Mouse (Mus musculus): ENCODE results near the gene Iffo2. TPM values are rescaled to one million over a fixed set of nuclear protein-coding genes. Genes with fewer than 3 reads are reported as not detected.

Iffo2 gene
- total and polyA plus RNA-seq, 3 experiments, result 0.38 to 3.0 (median 0.60) TPM

GRCm38 (mm10) chr4:139594062-139594461 lies 63.7 kb downstream of the Iffo2 start:
- dilution Hi-C loops (cut with MboI; ENCODE audit: extremely low pct_ligation_motif_present, extremely low pct_unique_long_range_greater_than_20kb, low sequenced_read_pairs), result no loop called here

DNA sequence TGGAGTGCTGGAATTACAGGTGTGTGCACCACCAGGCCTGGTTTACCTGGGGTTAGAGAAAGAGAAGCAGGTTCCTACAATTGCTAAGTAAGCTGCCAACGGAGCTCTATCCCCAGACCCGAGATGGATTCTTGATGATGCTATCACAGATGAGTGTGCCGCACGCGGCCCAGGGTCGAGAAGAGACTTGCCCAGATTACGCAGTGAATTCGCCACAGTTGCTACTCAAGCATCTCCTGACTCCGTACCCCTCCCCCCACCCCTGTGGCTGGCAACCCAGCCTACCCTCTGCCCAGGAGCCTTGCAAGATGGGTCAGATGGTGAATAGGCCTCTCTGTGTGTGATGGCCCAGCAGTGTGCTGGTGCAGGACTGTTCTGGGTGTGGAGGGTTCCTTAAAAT lies 66.4 kb downstream of the Iffo2 start:
- no peak overlapping the region for H3K9ac ChIP-seq (ENCODE audit: insufficient read depth, low read depth)
- in situ Hi-C loops (cut with MboI; ENCODE audit: low pct_ligation_motif_present, low pct_unique_long_range_greater_than_20kb, low sequenced_read_pairs) (no loop called here), dilution Hi-C loops (cut with MboI; ENCODE audit: extremely low pct_ligation_motif_present, extremely low pct_unique_long_range_greater_than_20kb, low sequenced_read_pairs) (no loop called here)
- H3K4me1 ChIP-seq (ENCODE audit: control insufficient read depth in 1 of 2, insufficient read depth in 2 of 2), result peaks cover 13 to 26% of the 10 kb centered on the region in 2 experiments
- peaks cover 11% of the 10 kb centered on the region for H3K27me3 ChIP-seq (replicated peaks)
- H3K4me3 ChIP-seq (replicated peaks in 1 of 3; ENCODE audit: low read depth in 2 of 3, low read length in 2 of 3, poor library complexity in 1 of 3), result no peak overlapping the region
- no peaks in the 10 kb centered on the region for H3K36me3 ChIP-seq (replicated peaks in 1 of 2; ENCODE audit: control insufficient read depth in 1 of 2, insufficient read depth in 1 of 2, low read length in 1 of 2)
- no peak overlapping the region for H3K27ac ChIP-seq (ENCODE audit: insufficient read depth, low read depth)
- no peaks in the 10 kb centered on the region for H3K79me2 ChIP-seq (replicated peaks; ENCODE audit: control insufficient read depth, extremely low read depth, insufficient read depth, poor library complexity, severe bottlenecking)
- peaks cover 7% of the 10 kb centered on the region for H3K9me3 ChIP-seq (replicated peaks; ENCODE audit: low read length)
- DNase-seq (ENCODE audit: extremely low read depth), result no peak
- TF ChIP-seq KAT2A (IDR thresholded peaks at IDR 0.05; ENCODE audit: insufficient replicate concordance, low read length), result no peak
- no peak for TF ChIP-seq USF1 (IDR thresholded peaks at IDR 0.05; ENCODE audit: low read depth, low read length)
- no peak for TF ChIP-seq EP300 (IDR thresholded peaks at IDR 0.05; ENCODE audit: low read length)
- no peak overlapping the region for H3K4me2 ChIP-seq (ENCODE audit: insufficient read depth, low read depth, poor library complexity, severe bottlenecking)

More at GRCm38 (mm10) chr4:139594062-139594461, 63.7 kb downstream of the Iffo2 start:
- H3K4me3 ChIP-seq (replicated peaks in 1 of 3; ENCODE audit: low read depth in 2 of 3, low read length in 2 of 3, poor library complexity in 1 of 3), result no peak overlapping the region
- TF ChIP-seq USF1 (IDR thresholded peaks at IDR 0.05; ENCODE audit: low read depth, low read length) (no peak), CTCF (conservative IDR thresholded peaks at IDR 0.05 in 1 of 2, IDR thresholded peaks at IDR 0.05 in 1 of 2; ENCODE audit: low read depth in 2 of 2, low read length in 2 of 2) (peak in 1 of 2 experiments; percentile 28; a peak in 2 of 4 replicates), JUND (conservative IDR thresholded peaks at IDR 0.05; ENCODE audit: low read depth, low read length) (no peak), GABPA (IDR thresholded peaks at IDR 0.05; ENCODE audit: insufficient replicate concordance, low read depth, low read length) (no peak), ETS1 (conservative IDR thresholded peaks at IDR 0.05; ENCODE audit: low read depth, low read length) (no peak), MAX (IDR thresholded peaks at IDR 0.05; ENCODE audit: low read length) (no peak), MYC (IDR thresholded peaks at IDR 0.05; ENCODE audit: low read depth, low read length) (no peak), ZKSCAN1 (IDR thresholded peaks at IDR 0.05; ENCODE audit: borderline replicate concordance, low read depth, low read length) (no peak), EP300 (IDR thresholded peaks at IDR 0.05; ENCODE audit: low read length) (no peak), BHLHE40 (IDR thresholded peaks at IDR 0.05; ENCODE audit: low read depth, low read length) (no peak), CHD2 (IDR thresholded peaks at IDR 0.05; ENCODE audit: low read length) (no peak), MAZ (IDR thresholded peaks at IDR 0.05; ENCODE audit: low read depth, low read length) (no peak), PAX5 (IDR thresholded peaks at IDR 0.05; ENCODE audit: low read length) (no peak), SMC3 (IDR thresholded peaks at IDR 0.05; ENCODE audit: low read depth, low read length) (peak; percentile 9), TBP (conservative IDR thresholded peaks at IDR 0.05; ENCODE audit: low read depth, low read length) (no peak), CHD1 (IDR thresholded peaks at IDR 0.05; ENCODE audit: low read depth, low read length) (no peak), IRF4 (IDR thresholded peaks at IDR 0.05; ENCODE audit: low read depth, low read length) (no peak)
- peaks cover 20% of the 10 kb centered on the region for H3K27me3 ChIP-seq (replicated peaks)
- H3K4me1 ChIP-seq (ENCODE audit: control insufficient read depth in 1 of 2, insufficient read depth in 2 of 2), result peaks cover 11 to 19% of the 10 kb centered on the region in 2 experiments
- H3K27ac ChIP-seq (ENCODE audit: insufficient read depth, low read depth), result no peak overlapping the region
- no peaks in the 10 kb centered on the region for H3K79me2 ChIP-seq (replicated peaks; ENCODE audit: control insufficient read depth, extremely low read depth, insufficient read depth, poor library complexity, severe bottlenecking)
- peaks cover 7% of the 10 kb centered on the region for H3K9me3 ChIP-seq (replicated peaks; ENCODE audit: low read length)
- H3K36me3 ChIP-seq (replicated peaks in 1 of 2; ENCODE audit: control insufficient read depth in 1 of 2, insufficient read depth in 1 of 2, low read length in 1 of 2), result no peaks in the 10 kb centered on the region
- no peak overlapping the region for H3K9ac ChIP-seq (ENCODE audit: insufficient read depth, low read depth)
- in situ Hi-C loops (cut with MboI; ENCODE audit: low pct_ligation_motif_present, low pct_unique_long_range_greater_than_20kb, low sequenced_read_pairs), result no loop called here
- DNase-seq (ENCODE audit: extremely low read depth), result no peak
- no peak overlapping the region for H3K4me2 ChIP-seq (ENCODE audit: insufficient read depth, low read depth, poor library complexity, severe bottlenecking)
